Mouse (Mus musculus) erythroblast, embryonic 14.5 days (primary cell): Measurements from ENCODE around the gene Zfp628.

Experiments
- GATA1 ChIP-seq: IDR thresholded peaks from 2 replicates; pipeline ENCODE4 v1.6.1; 2012; ENCODE audit warnings: low read length, inconsistent platforms, mixed read lengths
- TAL1 ChIP-seq: IDR thresholded peaks from 3 replicates; pipeline ENCODE4 v1.6.1; 2012; ENCODE audit warnings: low read length, inconsistent platforms, mixed read lengths

DNA sequence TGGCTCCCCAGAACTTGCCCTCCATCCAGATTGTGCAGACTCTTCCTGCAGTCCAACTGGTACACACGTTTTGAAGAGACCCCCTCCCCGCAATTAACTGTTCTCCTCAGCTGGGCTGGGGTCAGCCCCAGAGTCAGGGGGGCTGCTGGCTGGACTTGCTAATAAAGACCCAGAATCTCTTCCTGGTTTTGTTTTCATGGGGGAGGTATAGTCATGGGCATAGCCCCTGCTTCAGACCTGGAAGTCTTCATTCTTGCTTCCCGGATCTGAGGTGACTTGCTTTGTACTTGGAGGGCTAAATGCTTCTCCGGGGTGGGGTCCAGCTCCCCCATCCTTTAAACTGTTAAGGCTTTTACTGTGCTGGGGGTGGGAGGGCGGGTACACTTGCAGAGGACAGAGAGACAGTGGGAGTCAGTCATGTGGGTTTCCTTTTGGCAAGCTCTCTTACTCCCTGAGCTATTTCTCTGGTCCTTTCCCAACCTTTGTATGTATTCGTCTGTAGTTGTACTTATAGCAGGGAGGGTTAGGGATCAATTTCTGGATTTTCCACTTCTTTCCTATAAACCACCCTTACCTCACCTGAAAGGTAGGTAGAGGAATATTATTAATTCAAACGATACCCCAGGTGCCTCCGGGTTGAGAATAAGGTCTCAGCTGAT is 6.9 kb downstream of the Zfp628 start, which contains the start of gene Nat14:
- TF ChIP-seq TAL1 (no peak), GATA1 (no peak)
